Mouse (Mus musculus) erythroblast, adult 5-6 weeks (primary cell): ENCODE measurements around the gene Mmp17. TPM values are rescaled to one million over a fixed set of nuclear protein-coding genes. Genes with fewer than 3 reads are reported as not detected.

Experiments used
- ATAC-seq: replicated peaks from 2 replicates; pipeline ENCODE4 v1.8.0; 2016; ENCODE audit warnings: moderate number of reproducible peaks, mild to moderate bottlenecking, moderate TSS enrichment, inconsistent platforms; ENCODE audit not compliant: poor library complexity, low FRiP score, severe bottlenecking
- total RNA-seq, 2 experiments: library from RNA; stranded (forward) in 1 of 2; stranded (reverse) in 1 of 2; fragments of 150-400 nt in 1 of 2; fragments of 200-764, 138-1000 nt in 1 of 2; gene quantifications; 2 replicates each; pipeline versions ENCODE4 v1.2.3 to v1.2.4; 2015 to 2017; ENCODE audit warnings: low replicate concordance in 2 of 2

Gene Mmp17
- 0.63 TPM in 1 of 2 replicates, not detected in the other for total RNA-seq (2015; ENCODE audit: low replicate concordance)
- total RNA-seq (2017; ENCODE audit: low replicate concordance) = 0.43 TPM in 1 of 2 replicates, not detected in the other

GRCm38 (mm10) chr5:129583761-129584582, at the start of gene Mmp17:
Gene Mmp17 (plus strand): TSS chr5:129584169.
- ATAC-seq = peak; percentile 90

- ATAC-seq = no peak
Measured at GRCm38 (mm10) chr5:129534500-129534899, 49.5 kb upstream of the Mmp17 start.

GRCm38 (mm10) chr5:129535021-129535420, 48.9 kb upstream of the Mmp17 start:
- no peak for ATAC-seq

GRCm38 (mm10) chr5:129535431-129535830, 48.5 kb upstream of the Mmp17 start:
- ATAC-seq = no peak

GRCm38 (mm10) chr5:129538826-129539225, 45.1 kb upstream of the Mmp17 start:
- no peak for ATAC-seq

- no peak for ATAC-seq
Measured at GRCm38 (mm10) chr5:129542236-129542635, 41.7 kb upstream of the Mmp17 start.

GRCm38 (mm10) chr5:129545787-129546186, 38.2 kb upstream of the Mmp17 start:
- no peak for ATAC-seq

- no peak for ATAC-seq
Measured at GRCm38 (mm10) chr5:129549716-129550115, 34.3 kb upstream of the Mmp17 start.

- no peak for ATAC-seq
Measured at GRCm38 (mm10) chr5:129550790-129551189, 33.2 kb upstream of the Mmp17 start.

- no peak for ATAC-seq
Measured at GRCm38 (mm10) chr5:129551991-129552390, 32.0 kb upstream of the Mmp17 start.

- no peak for ATAC-seq
Measured at GRCm38 (mm10) chr5:129553642-129554041, 30.3 kb upstream of the Mmp17 start.

- ATAC-seq = no peak
Measured at GRCm38 (mm10) chr5:129558591-129558990, 25.4 kb upstream of the Mmp17 start.

GRCm38 (mm10) chr5:129559283-129559682, 24.7 kb upstream of the Mmp17 start:
- no peak for ATAC-seq

GRCm38 (mm10) chr5:129562342-129562741, 21.6 kb upstream of the Mmp17 start:
- ATAC-seq = no peak

GRCm38 (mm10) chr5:129568596-129568995, 15.4 kb upstream of the Mmp17 start:
- ATAC-seq = no peak

GRCm38 (mm10) chr5:129578201-129578600, 5.8 kb upstream of the Mmp17 start:
- ATAC-seq = no peak

- no peak for ATAC-seq
Measured at GRCm38 (mm10) chr5:129580046-129580445, 3.9 kb upstream of the Mmp17 start.

- ATAC-seq = no peak
Measured at GRCm38 (mm10) chr5:129580572-129580971, 3.4 kb upstream of the Mmp17 start.

- ATAC-seq = no peak
Measured at GRCm38 (mm10) chr5:129581015-129581414, 3.0 kb upstream of the Mmp17 start.

- ATAC-seq = no peak
Measured at GRCm38 (mm10) chr5:129583331-129583730, 638 bp upstream of the Mmp17 start.
